Mouse (Mus musculus) kidney, embryonic 16.5 days (tissue): ENCODE measurements around the gene Oas1e. TPM values are rescaled to one million over a fixed set of nuclear protein-coding genes. Genes with fewer than 3 reads are reported as not detected.
"Not testable (repeated sequence)": the region's sequence is repeated elsewhere in the genome, so short reads cannot be mapped to it uniquely, and the experiment has no call there.

Source experiments
- ATAC-seq: fragments of 200-750 bp; cut with Nextera tagmentation; 2 replicates; pipeline ENCODE4 v1.8.0; 2017; ENCODE audit warnings: moderate TSS enrichment; ENCODE audit not compliant: low FRiP score, low TSS enrichment
- H3K27ac ChIP-seq: fragments of 300-500 bp; sonication (generic); 2 replicates; pipeline ENCODE4 v1.5.1; 2014; ENCODE audit warnings: low read length
- H3K27me3 ChIP-seq: fragments of 300-500 bp; sonication (generic); 2 replicates; pipeline ENCODE4 v1.6.1; 2014; ENCODE audit warnings: low read length, control low read depth, mixed read lengths; ENCODE audit not compliant: insufficient read depth
- H3K36me3 ChIP-seq: fragments of 300-500 bp; sonication (generic); 2 replicates; pipeline ENCODE4 v1.6.1; 2014; ENCODE audit warnings: low read length, control low read depth, mixed read lengths; ENCODE audit not compliant: insufficient read depth
- H3K4me1 ChIP-seq: fragments of 300-500 bp; sonication (generic); 2 replicates; pipeline ENCODE4 v1.6.1; 2014; ENCODE audit warnings: low read length, control low read depth, mixed read lengths; ENCODE audit not compliant: insufficient read depth
- H3K4me2 ChIP-seq: fragments of 300-500 bp; sonication (generic); replicated peaks from 2 replicates; pipeline ENCODE4 v1.6.1; 2014; ENCODE audit warnings: low read depth, low read length
- H3K4me3 ChIP-seq: fragments of 300-500 bp; sonication (generic); 2 replicates; pipeline ENCODE4 v1.5.1; 2014; ENCODE audit warnings: mild to moderate bottlenecking, low read length
- H3K9ac ChIP-seq: fragments of 300-500 bp; sonication (generic); replicated peaks from 2 replicates; pipeline ENCODE4 v1.6.1; 2014; ENCODE audit warnings: low read length
- H3K9me3 ChIP-seq: fragments of 300-500 bp; sonication (generic); 2 replicates; pipeline ENCODE4 v1.6.1; 2016; ENCODE audit warnings: low read length, control low read depth
- WGBS: fragments of 180-500 bp; shearing (Covaris S2); extraction: QIAGEN DNeasy Blood & Tissue Kit; methylation state at CpG from one replicate; pipeline ENCODE4 v1.1.7; 2014; 5-methylcytosine and 5-hydroxymethylcytosine counted together
- polyA plus RNA-seq: library from polyadenylated mRNA; unstranded; fragments of >200 nt; fragmentation: Nextera tagmentation; extraction: Ambion mirVana; gene quantifications from 2 replicates; pipeline ENCODE4 v1.2.1, GENCODE M21; 2015

Gene Oas1e
- not detected in 2 replicates for polyA plus RNA-seq

GRCm38 (mm10) chr5:120795480-120796034 lies at the start of gene Oas1e:
TSS of gene Oas1e (minus strand) at chr5:120795530.
- not testable (repeated sequence) for H3K27me3 ChIP-seq, ATAC-seq
- WGBS = 41% methylated on average over 9 of the region's 9 CpGs

GRCm38 (mm10) chr5:120844713-120845112 lies 49.4 kb upstream of the Oas1e start:
- no peaks in the 10 kb centered on the region for H3K9me3 ChIP-seq
- H3K4me1 ChIP-seq = no peaks in the 10 kb centered on the region
- H3K27ac ChIP-seq = no peak overlapping the region
- H3K4me2 ChIP-seq = no peak overlapping the region
- no peak overlapping the region for H3K9ac ChIP-seq
- H3K27me3 ChIP-seq = no peaks in the 10 kb centered on the region
- no peak overlapping the region for H3K4me3 ChIP-seq
- 69% methylated on average over 3 of the region's 3 CpGs for WGBS
- ATAC-seq = no peak
- no peaks in the 10 kb centered on the region for H3K36me3 ChIP-seq

More at GRCm38 (mm10) chr5:120795480-120796034, at the start of gene Oas1e:
- not testable (repeated sequence) for H3K4me1 ChIP-seq, H3K9me3 ChIP-seq, H3K9ac ChIP-seq, H3K27ac ChIP-seq, H3K36me3 ChIP-seq, H3K4me2 ChIP-seq, H3K4me3 ChIP-seq

GRCm38 (mm10) chr5:120836731-120837585 lies 41.6 kb upstream of the Oas1e start:
- 6% methylated on average over 8 of the region's 8 CpGs for WGBS
- 0 out of 2 replicates have a peak, but pooled peaks cover 3% of the 10 kb centered on the region for H3K27me3 ChIP-seq
- no peak overlapping the region for H3K27ac ChIP-seq
- no peak overlapping the region for H3K4me2 ChIP-seq
- no peaks in the 10 kb centered on the region for H3K36me3 ChIP-seq
- no peaks in the 10 kb centered on the region for H3K4me1 ChIP-seq
- ATAC-seq = peak; percentile 19; the same call in 1 of the 2 replicates
- H3K4me3 ChIP-seq = no peak overlapping the region
- H3K9ac ChIP-seq = no peak overlapping the region
- H3K9me3 ChIP-seq = no peaks in the 10 kb centered on the region

- Histone ChIP-seq H3K9me3 (no peaks in the 10 kb centered on the region), H3K27me3 (0 out of 2 replicates have a peak, but pooled peaks cover 3% of the 10 kb centered on the region), H3K4me2 (no peak overlapping the region), H3K27ac (no peak overlapping the region), H3K9ac (no peak overlapping the region), H3K4me3 (no peak overlapping the region), H3K36me3 (no peaks in the 10 kb centered on the region), H3K4me1 (no peaks in the 10 kb centered on the region)
- no peak for ATAC-seq
- WGBS = 9% methylated on average over 17 of the region's 17 CpGs
These were observed 38.3 kb upstream of the Oas1e start for GRCm38 (mm10) chr5:120833335-120834280.

- no peak overlapping the region for H3K4me3 ChIP-seq
- no peak for ATAC-seq
- no peak overlapping the region for H3K27ac ChIP-seq
- WGBS = 83% methylated on average over 4 of the region's 4 CpGs
- 0 out of 2 replicates have a peak, but pooled peaks cover under 1% of the 10 kb centered on the region for H3K27me3 ChIP-seq
- no peak overlapping the region for H3K4me2 ChIP-seq
- no peaks in the 10 kb centered on the region for H3K36me3 ChIP-seq
- H3K9me3 ChIP-seq = no peaks in the 10 kb centered on the region
- H3K4me1 ChIP-seq = no peaks in the 10 kb centered on the region
- H3K9ac ChIP-seq = no peak overlapping the region
These were observed 35.7 kb upstream of the Oas1e start for GRCm38 (mm10) chr5:120831031-120831430.

- H3K9me3 ChIP-seq = peaks cover 11% of the 10 kb centered on the region; the same call in 1 of the 2 replicates
- H3K9ac ChIP-seq = no peak overlapping the region
- no peaks in the 10 kb centered on the region for H3K4me1 ChIP-seq
- H3K27ac ChIP-seq = no peak overlapping the region
- H3K27me3 ChIP-seq = no peaks in the 10 kb centered on the region
- no peaks in the 10 kb centered on the region for H3K36me3 ChIP-seq
- no peak overlapping the region for H3K4me2 ChIP-seq
- no peak for ATAC-seq
- no peak overlapping the region for H3K4me3 ChIP-seq
These were observed 23.7 kb upstream of the Oas1e start for GRCm38 (mm10) chr5:120818999-120819398.

GRCm38 (mm10) chr5:120815949-120816348 lies 20.6 kb upstream of the Oas1e start:
- no peak for ATAC-seq
- Histone ChIP-seq H3K27me3 (no peaks in the 10 kb centered on the region), H3K27ac (no peak overlapping the region), H3K9ac (no peak overlapping the region), H3K4me2 (no peak overlapping the region), H3K4me3 (no peak overlapping the region), H3K4me1 (no peaks in the 10 kb centered on the region; the same call in 1 of the 2 replicates), H3K9me3 (peaks cover 11% of the 10 kb centered on the region; the same call in 1 of the 2 replicates), H3K36me3 (no peaks in the 10 kb centered on the region)
- 62% methylated on average over 3 of the region's 3 CpGs for WGBS

GRCm38 (mm10) chr5:120813023-120813422 lies 17.7 kb upstream of the Oas1e start:
- Histone ChIP-seq H3K27me3 (no peaks in the 10 kb centered on the region), H3K27ac (no peak overlapping the region), H3K36me3 (no peaks in the 10 kb centered on the region), H3K4me2 (peak overlapping the region; percentile 50), H3K4me3 (peak overlapping the region; percentile 40), H3K4me1 (no peaks in the 10 kb centered on the region; the same call in 1 of the 2 replicates), H3K9ac (peak overlapping the region; percentile 61; the same call in 1 of the 2 replicates), H3K9me3 (no peaks in the 10 kb centered on the region)
- WGBS = 78% methylated on average over 6 of the region's 6 CpGs
- no peak for ATAC-seq
